Mouse (Mus musculus) forebrain, embryonic 13.5 days (tissue): Measurements from ENCODE around the gene Parg. TPM values are rescaled to one million over a fixed set of nuclear protein-coding genes. Genes with fewer than 3 reads are reported as not detected.

Source experiments
- ATAC-seq: fragments of 200-750 bp; cut with Nextera tagmentation; 2 replicates; pipeline ENCODE4 v1.8.0; 2017
- H3K27ac ChIP-seq: fragments of 300-500 bp; sonication (generic); 2 replicates; pipeline ENCODE4 v1.5.1; 2015; ENCODE audit warnings: inconsistent platforms, mild to moderate bottlenecking, moderate library complexity
- H3K27me3 ChIP-seq: fragments of 300-500 bp; sonication (generic); 2 replicates; pipeline ENCODE4 v1.6.1; 2015; ENCODE audit warnings: mild to moderate bottlenecking, inconsistent platforms
- H3K36me3 ChIP-seq: fragments of 300-500 bp; sonication (generic); 2 replicates; pipeline ENCODE4 v1.6.1; 2015; ENCODE audit warnings: mild to moderate bottlenecking, inconsistent platforms; ENCODE audit not compliant: poor library complexity, severe bottlenecking
- H3K4me1 ChIP-seq: fragments of 300-500 bp; sonication (generic); 2 replicates; pipeline ENCODE4 v1.6.1; 2015; ENCODE audit warnings: inconsistent platforms
- H3K4me2 ChIP-seq: fragments of 300-500 bp; sonication (generic); 2 replicates; pipeline ENCODE4 v1.6.1; 2015; ENCODE audit warnings: inconsistent platforms, mild to moderate bottlenecking, moderate library complexity
- H3K4me3 ChIP-seq: fragments of 300-500 bp; sonication (generic); 2 replicates; pipeline ENCODE4 v1.5.1; 2015; ENCODE audit warnings: mild to moderate bottlenecking, inconsistent platforms
- H3K9ac ChIP-seq: fragments of 300-500 bp; sonication (generic); 2 replicates; pipeline ENCODE4 v1.6.1; 2015; ENCODE audit warnings: mild to moderate bottlenecking, inconsistent platforms
- H3K9me3 ChIP-seq: fragments of 300-500 bp; sonication (generic); replicated peaks from 2 replicates; pipeline ENCODE4 v1.6.1; 2016; ENCODE audit warnings: inconsistent platforms
- WGBS: fragments of 180-500 bp; shearing (Covaris S2); methylation state at CpG from one replicate; pipeline ENCODE4 v1.1.7; 2015; 5-methylcytosine and 5-hydroxymethylcytosine counted together
- polyA plus RNA-seq: library from polyadenylated mRNA; unstranded; fragments of >200 nt; fragmentation: Nextera tagmentation; extraction: Ambion mirVana; gene quantifications from 2 replicates; pipeline ENCODE4 v1.2.1, GENCODE M21; 2015

Gene Parg
- 36.6 and 40.8 TPM in 2 replicates for polyA plus RNA-seq

- Histone ChIP-seq H3K4me1 (peaks cover 29% of the 10 kb centered on the region), H3K27ac (peak within 1 kb of the TSS; percentile 68), H3K4me2 (peak within 1 kb of the TSS; percentile 95), H3K27me3 (no peaks in the 10 kb centered on the region), H3K9ac (peak within 1 kb of the TSS; percentile 96), H3K9me3 (no peaks in the 10 kb centered on the region), H3K36me3 (peaks cover 30% of the 10 kb centered on the region), H3K4me3 (peak within 1 kb of the TSS; percentile 100)
- under 1% methylated on average over 73 of the region's 77 CpGs for WGBS
- peak; percentile 96 for ATAC-seq
Measured at GRCm38 (mm10) chr14:32201791-32202451, at the start of gene Parg, which contains the start of gene Timm23. TSS of gene Parg (plus strand) at chr14:32201949. TSS of gene Timm23 (minus strand) at chr14:32201898.

- Histone ChIP-seq H3K9me3 (peaks cover 6% of the 10 kb centered on the region), H3K27ac (no peak overlapping the region), H3K4me1 (no peaks in the 10 kb centered on the region), H3K4me2 (no peak overlapping the region), H3K27me3 (no peaks in the 10 kb centered on the region), H3K4me3 (no peak overlapping the region), H3K36me3 (no peaks in the 10 kb centered on the region), H3K9ac (no peak overlapping the region)
- WGBS = 89% methylated on average over 18 of the region's 18 CpGs
- ATAC-seq = no peak
Measured at GRCm38 (mm10) chr14:32152243-32152965, 49.3 kb upstream of the Parg start.

GRCm38 (mm10) chr14:32153156-32153555, 48.6 kb upstream of the Parg start:
- no peaks in the 10 kb centered on the region for H3K9me3 ChIP-seq
- no peak overlapping the region for H3K4me3 ChIP-seq
- no peaks in the 10 kb centered on the region for H3K27me3 ChIP-seq
- WGBS = 96% methylated on average over 2 of the region's 2 CpGs
- no peak overlapping the region for H3K9ac ChIP-seq
- H3K36me3 ChIP-seq = no peaks in the 10 kb centered on the region
- H3K27ac ChIP-seq = no peak overlapping the region
- ATAC-seq = no peak
- no peak overlapping the region for H3K4me2 ChIP-seq
- H3K4me1 ChIP-seq = no peaks in the 10 kb centered on the region

- H3K27ac ChIP-seq = no peak overlapping the region
- no peak overlapping the region for H3K4me3 ChIP-seq
- H3K9ac ChIP-seq = no peak overlapping the region
- no peak for ATAC-seq
- H3K27me3 ChIP-seq = no peaks in the 10 kb centered on the region
- 86% methylated on average over 6 of the region's 6 CpGs for WGBS
- no peaks in the 10 kb centered on the region for H3K36me3 ChIP-seq
- no peaks in the 10 kb centered on the region for H3K9me3 ChIP-seq
- peaks cover 6% of the 10 kb centered on the region for H3K4me1 ChIP-seq
- no peak overlapping the region for H3K4me2 ChIP-seq
Measured at GRCm38 (mm10) chr14:32154758-32155157, 47.0 kb upstream of the Parg start.

- no peaks in the 10 kb centered on the region for H3K36me3 ChIP-seq
- 34% methylated on average over 4 of the region's 4 CpGs for WGBS
- H3K9me3 ChIP-seq = no peaks in the 10 kb centered on the region
- H3K4me3 ChIP-seq = peak overlapping the region; percentile 95
- peak overlapping the region; percentile 80 for H3K4me2 ChIP-seq
- peaks cover 24% of the 10 kb centered on the region for H3K4me1 ChIP-seq
- ATAC-seq = no peak; the same call in 1 of the 2 replicates
- H3K27ac ChIP-seq = no peak overlapping the region
- H3K27me3 ChIP-seq = no peaks in the 10 kb centered on the region
- H3K9ac ChIP-seq = peak overlapping the region; percentile 94
Measured at GRCm38 (mm10) chr14:32159150-32159670, 42.5 kb upstream of the Parg start.

GRCm38 (mm10) chr14:32159690-32160246, 42.0 kb upstream of the Parg start, which contains the start of gene Ncoa4:
TSS of gene Ncoa4 (plus strand) at chr14:32159865.
- Histone ChIP-seq H3K4me2 (peak within 1 kb of the TSS; percentile 80), H3K9me3 (no peaks in the 10 kb centered on the region), H3K9ac (peak within 1 kb of the TSS; percentile 94), H3K4me3 (peak within 1 kb of the TSS; percentile 95), H3K36me3 (no peaks in the 10 kb centered on the region), H3K27me3 (no peaks in the 10 kb centered on the region), H3K4me1 (peaks cover 24% of the 10 kb centered on the region), H3K27ac (peak within 1 kb of the TSS; percentile 73)
- peak; percentile 98 for ATAC-seq
- WGBS = under 1% methylated on average over 38 of the region's 40 CpGs

- Histone ChIP-seq H3K36me3 (no peaks in the 10 kb centered on the region), H3K4me1 (peaks cover 30% of the 10 kb centered on the region), H3K9me3 (no peaks in the 10 kb centered on the region), H3K27me3 (no peaks in the 10 kb centered on the region), H3K4me3 (peak overlapping the region; percentile 95), H3K9ac (peak overlapping the region; percentile 94), H3K4me2 (peak overlapping the region; percentile 80), H3K27ac (0 out of 2 replicates have a peak overlapping the region, but pooled peaks have one; percentile 73)
- 40% methylated on average over 7 of the region's 7 CpGs for WGBS
- ATAC-seq = no peak
Measured at GRCm38 (mm10) chr14:32160563-32160962, 41.2 kb upstream of the Parg start.

- no peak overlapping the region for H3K4me3 ChIP-seq
- H3K9me3 ChIP-seq = no peaks in the 10 kb centered on the region
- H3K4me2 ChIP-seq = peak overlapping the region; percentile 80
- H3K27me3 ChIP-seq = no peaks in the 10 kb centered on the region
- no peak overlapping the region for H3K27ac ChIP-seq
- 92% methylated on average over 12 of the region's 12 CpGs for WGBS
- peaks cover 32% of the 10 kb centered on the region for H3K4me1 ChIP-seq
- H3K9ac ChIP-seq = peak overlapping the region; percentile 94
- no peaks in the 10 kb centered on the region for H3K36me3 ChIP-seq
- ATAC-seq = no peak
Measured at GRCm38 (mm10) chr14:32161090-32161885, 40.5 kb upstream of the Parg start.

GRCm38 (mm10) chr14:32162231-32162630, 39.5 kb upstream of the Parg start:
- ATAC-seq = no peak
- no peaks in the 10 kb centered on the region for H3K9me3 ChIP-seq
- H3K27ac ChIP-seq = no peak overlapping the region
- H3K36me3 ChIP-seq = no peaks in the 10 kb centered on the region
- H3K27me3 ChIP-seq = no peaks in the 10 kb centered on the region
- H3K4me2 ChIP-seq = no peak overlapping the region
- no peak overlapping the region for H3K9ac ChIP-seq
- H3K4me3 ChIP-seq = no peak overlapping the region
- peaks cover 32% of the 10 kb centered on the region for H3K4me1 ChIP-seq
- WGBS = 94% methylated on average over 5 of the region's 5 CpGs

- Histone ChIP-seq H3K9ac (no peak overlapping the region), H3K4me3 (no peak overlapping the region), H3K36me3 (no peaks in the 10 kb centered on the region), H3K4me1 (peaks cover 33% of the 10 kb centered on the region), H3K27ac (no peak overlapping the region), H3K27me3 (no peaks in the 10 kb centered on the region), H3K9me3 (no peaks in the 10 kb centered on the region), H3K4me2 (no peak overlapping the region)
- WGBS = 94% methylated on average over 11 of the region's 11 CpGs
- no peak for ATAC-seq
Measured at GRCm38 (mm10) chr14:32163203-32163888, 38.4 kb upstream of the Parg start.
